Mouse (Mus musculus): ENCODE data around the gene Olfr304. TPM values are rescaled to one million over a fixed set of nuclear protein-coding genes. Genes with fewer than 3 reads are reported as not detected.

Olfr304 gene
- not detected for polyA plus RNA-seq (2014; fragmentation: Illumina TruSeq; extraction: RNeasy Lipid Tissue Mini Kit (QIAGEN cat#74804))

GRCm38 (mm10) chr7:86386558-86386957 is at the start of gene Olfr304:
Olfr304 (minus strand) TSS chr7:86386658.

GRCm38 (mm10) chr7:86403546-86403945 is 17.1 kb upstream of the Olfr304 start, which contains the start of gene Olfr301:
Olfr301 (plus strand) TSS chr7:86403846.

GRCm38 (mm10) chr7:86397689-86398088 is 11.2 kb upstream of the Olfr304 start, which contains the start of gene Olfr303:
Olfr303 (minus strand) TSS chr7:86397789.

GRCm38 (mm10) chr7:86366828-86367227 is 19.6 kb downstream of the Olfr304 start, which contains the start of gene Olfr305:
Olfr305 (minus strand) TSS chr7:86366928.

GRCm38 (mm10) chr7:86337486-86337885 is 49.0 kb downstream of the Olfr304 start, which contains the start of gene Olfr307:
Olfr307 (minus strand) TSS chr7:86337586.

Other genes with a start within 250 kb of the Olfr304 start
- gene Vmn2r75, start 214.9 kb downstream of the Olfr304 start, polyA plus RNA-seq (2014; fragmentation: Illumina TruSeq; extraction: RNeasy Lipid Tissue Mini Kit (QIAGEN cat#74804)), result not detected
- not detected for gene Vmn2r76, start 140.3 kb downstream of the Olfr304 start, polyA plus RNA-seq (2014; fragmentation: Illumina TruSeq; extraction: RNeasy Lipid Tissue Mini Kit (QIAGEN cat#74804))
- gene Olfr310, start 109.5 kb downstream of the Olfr304 start, polyA plus RNA-seq (2014; fragmentation: Illumina TruSeq; extraction: RNeasy Lipid Tissue Mini Kit (QIAGEN cat#74804)), result not detected
- not detected for gene Olfr309, start 73.0 kb downstream of the Olfr304 start, polyA plus RNA-seq (2014; fragmentation: Illumina TruSeq; extraction: RNeasy Lipid Tissue Mini Kit (QIAGEN cat#74804))
- not detected for gene Olfr308, start 61.0 kb downstream of the Olfr304 start, polyA plus RNA-seq (2014; fragmentation: Illumina TruSeq; extraction: RNeasy Lipid Tissue Mini Kit (QIAGEN cat#74804))
- gene Olfr307, start 49.1 kb downstream of the Olfr304 start, polyA plus RNA-seq (2014; fragmentation: Illumina TruSeq; extraction: RNeasy Lipid Tissue Mini Kit (QIAGEN cat#74804)), result not detected
- not detected for gene Olfr305, start 19.7 kb downstream of the Olfr304 start, polyA plus RNA-seq (2014; fragmentation: Illumina TruSeq; extraction: RNeasy Lipid Tissue Mini Kit (QIAGEN cat#74804))
- gene Olfr303, start 11.1 kb upstream of the Olfr304 start, polyA plus RNA-seq (2014; fragmentation: Illumina TruSeq; extraction: RNeasy Lipid Tissue Mini Kit (QIAGEN cat#74804)), result not detected
- not detected for gene Olfr301, start 17.2 kb upstream of the Olfr304 start, polyA plus RNA-seq (2014; fragmentation: Illumina TruSeq; extraction: RNeasy Lipid Tissue Mini Kit (QIAGEN cat#74804))
- gene Olfr299, start 73.3 kb upstream of the Olfr304 start, polyA plus RNA-seq (2014; fragmentation: Illumina TruSeq; extraction: RNeasy Lipid Tissue Mini Kit (QIAGEN cat#74804)), result not detected
- not detected for gene Olfr298, start 105.8 kb upstream of the Olfr304 start, polyA plus RNA-seq (2014; fragmentation: Illumina TruSeq; extraction: RNeasy Lipid Tissue Mini Kit (QIAGEN cat#74804))
- gene Olfr297, start 133.3 kb upstream of the Olfr304 start, polyA plus RNA-seq (2014; fragmentation: Illumina TruSeq; extraction: RNeasy Lipid Tissue Mini Kit (QIAGEN cat#74804)), result not detected
- gene Olfr295, start 197.2 kb upstream of the Olfr304 start, polyA plus RNA-seq (2014; fragmentation: Illumina TruSeq; extraction: RNeasy Lipid Tissue Mini Kit (QIAGEN cat#74804)), result not detected
- gene Olfr294, start 230.0 kb upstream of the Olfr304 start, polyA plus RNA-seq (2014; fragmentation: Illumina TruSeq; extraction: RNeasy Lipid Tissue Mini Kit (QIAGEN cat#74804)), result not detected